Mouse (Mus musculus) heart, embryonic 13.5 days (tissue): ENCODE results near the gene Lrrc71. TPM values are rescaled to one million over a fixed set of nuclear protein-coding genes. Genes with fewer than 3 reads are reported as not detected.

Experiments used
- ATAC-seq: fragments of 200-750 bp; cut with Nextera tagmentation; 2 replicates; pipeline ENCODE4 v1.8.0; 2017; ENCODE audit warnings: moderate TSS enrichment; ENCODE audit not compliant: insufficient number of reproducible peaks, low FRiP score, low TSS enrichment; ENCODE audit errors: extremely low read depth
- H3K27ac ChIP-seq: fragments of 300-500 bp; sonication (generic); replicated peaks from 2 replicates; pipeline ENCODE4 v1.5.1; 2015; ENCODE audit warnings: moderate library complexity, mild to moderate bottlenecking, inconsistent platforms
- H3K27me3 ChIP-seq: fragments of 300-500 bp; sonication (generic); replicated peaks from 2 replicates; pipeline ENCODE4 v1.6.1; 2015; ENCODE audit warnings: mild to moderate bottlenecking, inconsistent platforms
- H3K36me3 ChIP-seq: fragments of 300-500 bp; sonication (generic); 2 replicates; pipeline ENCODE4 v1.6.1; 2015; ENCODE audit warnings: mild to moderate bottlenecking, inconsistent platforms
- H3K4me1 ChIP-seq: fragments of 300-500 bp; sonication (generic); 2 replicates; pipeline ENCODE4 v1.6.1; 2015; ENCODE audit warnings: inconsistent platforms
- H3K4me2 ChIP-seq: fragments of 300-500 bp; sonication (generic); 2 replicates; pipeline ENCODE4 v1.6.1; 2015; ENCODE audit warnings: inconsistent platforms, mild to moderate bottlenecking, moderate library complexity
- H3K4me3 ChIP-seq: fragments of 300-500 bp; sonication (generic); 2 replicates; pipeline ENCODE4 v1.5.1; 2015; ENCODE audit warnings: moderate library complexity, mild to moderate bottlenecking, inconsistent platforms
- H3K9ac ChIP-seq: fragments of 300-500 bp; sonication (generic); 2 replicates; pipeline ENCODE4 v1.6.1; 2015; ENCODE audit warnings: inconsistent platforms, mild to moderate bottlenecking, moderate library complexity
- H3K9me3 ChIP-seq: fragments of 300-500 bp; sonication (generic); 2 replicates; pipeline ENCODE4 v1.6.1; 2016; ENCODE audit warnings: inconsistent platforms
- WGBS: fragments of 180-500 bp; shearing (Covaris S2); methylation state at CpG from one replicate; pipeline ENCODE4 v1.1.7; 2015; ENCODE audit warnings: mixed read lengths; 5-methylcytosine and 5-hydroxymethylcytosine counted together
- polyA plus RNA-seq: library from polyadenylated mRNA; unstranded; fragments of >200 nt; fragmentation: Nextera tagmentation; extraction: Ambion mirVana; gene quantifications from 2 replicates; pipeline ENCODE4 v1.2.1, GENCODE M21; 2015

Lrrc71 gene
- polyA plus RNA-seq, 1 experiment from 2014 or later: not detected

- Histone ChIP-seq H3K4me1 (peaks cover 6% of the 10 kb centered on the region; the same call in 1 of the 2 replicates), H3K4me2 (no peak overlapping the region), H3K27me3 (peaks cover 98% of the 10 kb centered on the region), H3K9ac (no peak overlapping the region), H3K36me3 (no peaks in the 10 kb centered on the region), H3K9me3 (no peaks in the 10 kb centered on the region), H3K4me3 (no peak overlapping the region), H3K27ac (no peak overlapping the region)
- WGBS: 45% methylated on average over 23 of the region's 23 CpGs
- no peak for ATAC-seq
These were observed 29.9 kb upstream of the Lrrc71 start for GRCm38 (mm10) chr3:87778283-87778682.

GRCm38 (mm10) chr3:87771088-87771487 lies 22.7 kb upstream of the Lrrc71 start:
- no peaks in the 10 kb centered on the region for H3K9me3 ChIP-seq
- no peak overlapping the region for H3K4me2 ChIP-seq
- WGBS: 44% methylated on average over 6 of the region's 6 CpGs
- peaks cover 69% of the 10 kb centered on the region for H3K27me3 ChIP-seq
- H3K4me1 ChIP-seq: peaks cover 22% of the 10 kb centered on the region
- no peak overlapping the region for H3K9ac ChIP-seq
- H3K27ac ChIP-seq: no peak overlapping the region
- no peak for ATAC-seq
- H3K36me3 ChIP-seq: no peaks in the 10 kb centered on the region
- no peak overlapping the region for H3K4me3 ChIP-seq

- Histone ChIP-seq H3K9ac (no peak overlapping the region), H3K27me3 (peaks cover 63% of the 10 kb centered on the region), H3K36me3 (no peaks in the 10 kb centered on the region), H3K4me3 (no peak overlapping the region), H3K4me1 (peaks cover 30% of the 10 kb centered on the region), H3K9me3 (no peaks in the 10 kb centered on the region), H3K4me2 (no peak overlapping the region), H3K27ac (no peak overlapping the region)
- under 1% methylated on average over 4 of the region's 4 CpGs for WGBS
- ATAC-seq: no peak
These were observed 21.9 kb upstream of the Lrrc71 start for GRCm38 (mm10) chr3:87770280-87770679.

- 69% methylated on average over 8 of the region's 8 CpGs for WGBS
These were observed 21.1 kb upstream of the Lrrc71 start for GRCm38 (mm10) chr3:87769506-87769905.

GRCm38 (mm10) chr3:87768844-87769243 lies 20.4 kb upstream of the Lrrc71 start:
- Histone ChIP-seq H3K36me3 (no peaks in the 10 kb centered on the region), H3K27ac (peak overlapping the region; percentile 82), H3K9me3 (no peaks in the 10 kb centered on the region), H3K9ac (peak overlapping the region; percentile 82), H3K4me3 (peak overlapping the region; percentile 65), H3K4me1 (peaks cover 44% of the 10 kb centered on the region), H3K27me3 (peaks cover 49% of the 10 kb centered on the region), H3K4me2 (peak overlapping the region; percentile 72)
- ATAC-seq: peak; percentile 67; the same call in 1 of the 2 replicates
- WGBS: under 1% methylated on average over 37 of the region's 37 CpGs

More at GRCm38 (mm10) chr3:87769506-87769905, 21.1 kb upstream of the Lrrc71 start:
- Histone ChIP-seq H3K27me3 (peaks cover 56% of the 10 kb centered on the region), H3K9ac (no peak overlapping the region), H3K27ac (no peak overlapping the region), H3K36me3 (no peaks in the 10 kb centered on the region), H3K4me1 (peaks cover 38% of the 10 kb centered on the region), H3K4me2 (peak overlapping the region; percentile 72), H3K4me3 (no peak overlapping the region), H3K9me3 (no peaks in the 10 kb centered on the region)
- no peak for ATAC-seq

GRCm38 (mm10) chr3:87768431-87768830 lies 20.0 kb upstream of the Lrrc71 start:
- WGBS: 31% methylated on average over 6 of the region's 6 CpGs
- peaks cover 47% of the 10 kb centered on the region for H3K27me3 ChIP-seq

GRCm38 (mm10) chr3:87767764-87768163 lies 19.3 kb upstream of the Lrrc71 start:
- WGBS: 58% methylated on average over 8 of the region's 8 CpGs
- H3K27ac ChIP-seq: peak overlapping the region; percentile 82
- H3K27me3 ChIP-seq: peaks cover 40% of the 10 kb centered on the region
- H3K4me2 ChIP-seq: peak overlapping the region; percentile 72
- H3K36me3 ChIP-seq: no peaks in the 10 kb centered on the region
- H3K4me1 ChIP-seq: peaks cover 54% of the 10 kb centered on the region
- H3K9me3 ChIP-seq: no peaks in the 10 kb centered on the region
- H3K4me3 ChIP-seq: peak overlapping the region; percentile 65
- no peak for ATAC-seq
- peak overlapping the region; percentile 82 for H3K9ac ChIP-seq

More at GRCm38 (mm10) chr3:87768431-87768830, 20.0 kb upstream of the Lrrc71 start:
- Histone ChIP-seq H3K9ac (peak overlapping the region; percentile 82), H3K9me3 (no peaks in the 10 kb centered on the region), H3K4me3 (peak overlapping the region; percentile 65), H3K4me1 (peaks cover 48% of the 10 kb centered on the region), H3K27ac (peak overlapping the region; percentile 82), H3K36me3 (no peaks in the 10 kb centered on the region), H3K4me2 (peak overlapping the region; percentile 72)
- no peak for ATAC-seq

GRCm38 (mm10) chr3:87766284-87766667 lies 17.9 kb upstream of the Lrrc71 start:
- 75% methylated on average over 3 of the region's 3 CpGs for WGBS

GRCm38 (mm10) chr3:87765631-87766283 lies 17.3 kb upstream of the Lrrc71 start:
- Histone ChIP-seq H3K27ac (peak overlapping the region; percentile 91), H3K27me3 (peaks cover 22% of the 10 kb centered on the region), H3K4me2 (peak overlapping the region; percentile 72), H3K4me1 (peaks cover 71% of the 10 kb centered on the region), H3K4me3 (no peak overlapping the region), H3K9ac (peak overlapping the region; percentile 15; the same call in 1 of the 2 replicates), H3K36me3 (no peaks in the 10 kb centered on the region), H3K9me3 (no peaks in the 10 kb centered on the region)
- 54% methylated on average over 5 of the region's 5 CpGs for WGBS
- no peak for ATAC-seq

More at GRCm38 (mm10) chr3:87766284-87766667, 17.9 kb upstream of the Lrrc71 start:
- H3K9ac ChIP-seq: 0 out of 2 replicates have a peak overlapping the region, but pooled peaks have one; percentile 6
- ATAC-seq: no peak
- no peak overlapping the region for H3K4me3 ChIP-seq
- H3K27ac ChIP-seq: peak overlapping the region; percentile 91
- no peaks in the 10 kb centered on the region for H3K9me3 ChIP-seq
- peaks cover 69% of the 10 kb centered on the region for H3K4me1 ChIP-seq
- H3K36me3 ChIP-seq: no peaks in the 10 kb centered on the region
- H3K27me3 ChIP-seq: peaks cover 26% of the 10 kb centered on the region
- peak overlapping the region; percentile 72 for H3K4me2 ChIP-seq

- Histone ChIP-seq H3K4me3 (peak overlapping the region; percentile 37), H3K4me2 (peak overlapping the region; percentile 72), H3K36me3 (0 out of 2 replicates have a peak, but pooled peaks cover 3% of the 10 kb centered on the region), H3K9me3 (no peaks in the 10 kb centered on the region), H3K27ac (peak overlapping the region; percentile 91), H3K4me1 (peaks cover 71% of the 10 kb centered on the region), H3K27me3 (peaks cover 18% of the 10 kb centered on the region), H3K9ac (peak overlapping the region; percentile 15)
- 17% methylated on average over 10 of the region's 10 CpGs for WGBS
- no peak for ATAC-seq
These were observed 16.7 kb upstream of the Lrrc71 start for GRCm38 (mm10) chr3:87765091-87765490.

- H3K27ac ChIP-seq: peak overlapping the region; percentile 91
- peak overlapping the region; percentile 54 for H3K9ac ChIP-seq
- H3K4me3 ChIP-seq: peak overlapping the region; percentile 37
- no peaks in the 10 kb centered on the region for H3K9me3 ChIP-seq
- peaks cover 71% of the 10 kb centered on the region for H3K4me1 ChIP-seq
- peak overlapping the region; percentile 72 for H3K4me2 ChIP-seq
- WGBS: 16% methylated on average over 10 of the region's 10 CpGs
- peaks cover 14% of the 10 kb centered on the region for H3K27me3 ChIP-seq
- H3K36me3 ChIP-seq: 0 out of 2 replicates have a peak, but pooled peaks cover 7% of the 10 kb centered on the region
- ATAC-seq: no peak
These were observed 16.1 kb upstream of the Lrrc71 start for GRCm38 (mm10) chr3:87764506-87764905.
